ENCODE assay signal across 8 mouse cellular contexts in genomic region chr4:152103025-152103424, GRCm38 (mm10). TPM values are rescaled to one million over a fixed set of nuclear protein-coding genes. Genes with fewer than 3 reads are reported as not detected.
DNase-seq lines count a peak whose midpoint lies in the region; ATAC-seq and TF ChIP-seq lines count a peak whose summit lies in the region.

No protein-coding gene starts in this region.

- no peak overlapping the region for H3K4me3 ChIP-seq in layer of hippocampus, adult 2 months
- H3K4me3 ChIP-seq in limb, embryonic 11.5 days (ENCODE audit: low read depth, low read length) = no peak overlapping the region

- H3K9ac ChIP-seq in limb, embryonic 11.5 days (ENCODE audit: low read length) = no peak overlapping the region

- H3K4me1 ChIP-seq in limb, embryonic 11.5 days (ENCODE audit: control insufficient read depth, insufficient read depth, low read length) = peaks cover 26% of the 10 kb centered on the region

- H3K9me3 ChIP-seq in limb, embryonic 11.5 days (ENCODE audit: control insufficient read depth, low read length) = no peaks in the 10 kb centered on the region

- peak; percentile 93 for TF ChIP-seq CTCF in layer of hippocampus, adult 2 months (conservative IDR thresholded peaks at IDR 0.05)

- H3K27me3 ChIP-seq in limb, embryonic 11.5 days (ENCODE audit: control insufficient read depth, insufficient read depth, low read length) = no peaks in the 10 kb centered on the region

- intact Hi-C loops in gastrocnemius, postnatal 14 days (cut with DNase I; ENCODE audit: low total_unique reads) = no loop called here

- no peak overlapping the region for H3K4me2 ChIP-seq in limb, embryonic 11.5 days (ENCODE audit: low read depth, severe bottlenecking)

- ATAC-seq in limb, embryonic 11.5 days (ENCODE audit: insufficient number of reproducible peaks, low FRiP score, low TSS enrichment, low read depth) = no peak

- peak overlapping the region; percentile 6; the same call in 1 of the 2 replicates for H3K27ac ChIP-seq in layer of hippocampus, adult 2 months
- no peak overlapping the region for H3K27ac ChIP-seq in limb, embryonic 11.5 days (replicated peaks; ENCODE audit: low read depth, low read length)

- H3K36me3 ChIP-seq in limb, embryonic 11.5 days (ENCODE audit: control insufficient read depth, insufficient read depth, low read length) = peaks cover 5% of the 10 kb centered on the region

- peak in 1 of 2 experiments; percentile 80 for DNase-seq in layer of hippocampus, adult 2 months (ENCODE audit: low spot score in 2 of 2)
- DNase-seq in layer of hippocampus, adult 9-11 months = no peak
- peak; percentile 74 for DNase-seq in MN1 (ENCODE audit: low spot score)
- DNase-seq in c-Kit-negative CD71-positive TER-119-positive erythroid progenitor cells, embryonic 14.5 days (ENCODE audit: low read depth, low spot score) = peak; percentile 54
- DNase-seq in gastrocnemius, postnatal 14 days = peak; percentile 72
- DNase-seq in limb, embryonic 11.5 days (ENCODE audit: low spot score) = peak; percentile 87
- peak; percentile 84 for DNase-seq in retina, postnatal 1 day
- DNase-seq in urinary bladder, postnatal 36 days (ENCODE audit: low spot score in 2 of 2) = peak; percentile 66 to 69

- WGBS in limb, embryonic 11.5 days = 35% methylated on average over 7 of the region's 7 CpGs

RNA-seq across cellular contexts. Expression of gene Tnfrsf25, which starts 12.7 kb away (rescaled TPM):
- 10 to 100 TPM; 22.7 to 48.4 TPM for total RNA-seq in layer of hippocampus, adult 2 months (2021)
- 1 to 10 TPM in 1 of 2 experiments, under 1 TPM in 1; 0.74 to 1.1 TPM for total RNA-seq in gastrocnemius, postnatal 14 days (2021)
- polyA plus RNA-seq in limb, embryonic 11.5 days (2014; fragmentation: Nextera tagmentation; extraction: Ambion mirVana) = 0.38 and 0.79 TPM in 2 replicates

RNA-seq across cellular contexts. Expression of gene Plekhg5, which starts 30.7 kb away (rescaled TPM):
- total RNA-seq in layer of hippocampus, adult 2 months (2021) = 100 to 1,000 TPM; 163 to 164 TPM
- 10 to 100 TPM; 11.2 to 17.1 TPM for total RNA-seq in gastrocnemius, postnatal 14 days (2021)
- polyA plus RNA-seq in limb, embryonic 11.5 days (2014; fragmentation: Nextera tagmentation; extraction: Ambion mirVana) = 8.8 and 8.9 TPM in 2 replicates

RNA-seq across cellular contexts. Expression of gene Espn, which starts 49.1 kb away (rescaled TPM):
- 1 to 10 TPM; 1.2 to 1.9 TPM for total RNA-seq in layer of hippocampus, adult 2 months (2021)
- under 1 TPM; 0.58 to 0.90 TPM for total RNA-seq in gastrocnemius, postnatal 14 days (2021)
- polyA plus RNA-seq in limb, embryonic 11.5 days (2014; fragmentation: Nextera tagmentation; extraction: Ambion mirVana) = 1.6 and 1.9 TPM in 2 replicates

RNA-seq across cellular contexts. Expression of gene Hes2, which starts 55.6 kb away (rescaled TPM):
- total RNA-seq in layer of hippocampus, adult 2 months (2021) = not detected
- total RNA-seq in gastrocnemius, postnatal 14 days (2021) = not detected
- polyA plus RNA-seq in limb, embryonic 11.5 days (2014; fragmentation: Nextera tagmentation; extraction: Ambion mirVana) = not detected in 2 replicates

Comparison
In these comparisons a context has a peak if more than half of its experiments do, and no peak if none do; other contexts are left out.
1. RNA of gene Tnfrsf25, which starts 12.7 kb away (total RNA-seq): 22.7 to 48.4 TPM in layer of hippocampus, adult 2 months; 0.74 to 1.1 TPM in gastrocnemius, postnatal 14 days; every median in the first group is over 10 times any median in the second.
2. RNA of gene Plekhg5, which starts 30.7 kb away (total RNA-seq): 163 to 164 TPM in layer of hippocampus, adult 2 months; 11.2 to 17.1 TPM in gastrocnemius, postnatal 14 days; every median in the first group is over 4 times any median in the second.